Mouse (Mus musculus): ENCODE results near the gene Htr3a.

GRCm38 (mm10) chr9:48916011-48916788, 5.3 kb upstream of the Htr3a start:
- TF ChIP-seq POLR2A (IDR thresholded peaks at IDR 0.05; ENCODE audit: insufficient read depth, low read depth, low read length): no peak
- no peak for TF ChIP-seq CTCF (IDR thresholded peaks at IDR 0.05)
- no peak for TF ChIP-seq EP300 (IDR thresholded peaks at IDR 0.05; ENCODE audit: insufficient read depth, low read depth, low read length)
